Comparison of ENCODE assay signal across 9 mouse cellular contexts in the genomic region with DNA sequence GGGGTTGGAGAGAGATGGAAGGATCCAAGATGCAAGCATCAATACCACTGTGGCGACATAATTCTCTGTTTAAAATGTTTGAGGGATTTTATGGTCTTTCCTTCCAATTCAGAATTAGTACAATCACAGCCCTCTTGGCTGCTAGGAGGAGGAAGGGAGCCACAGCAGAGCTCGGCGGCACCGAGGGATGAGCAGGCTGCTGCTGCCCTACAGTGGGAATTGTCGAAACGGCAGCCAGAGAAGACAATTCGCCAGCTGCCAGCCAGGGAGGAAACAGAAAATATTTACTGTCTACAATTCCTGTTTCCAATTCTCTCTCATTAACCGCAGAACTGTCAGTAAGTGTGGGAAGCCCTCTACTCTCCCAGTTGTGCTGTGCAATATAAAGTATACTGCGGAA. TPM values are rescaled to one million over a fixed set of nuclear protein-coding genes. Genes with fewer than 3 reads are reported as not detected.
DNase-seq lines count a peak whose midpoint lies in the region; ATAC-seq and TF ChIP-seq lines count a peak whose summit lies in the region.
"Had no signal": no experiment of that assay in that cellular context is flagged by ENCODE, and none has a peak within 500 bp of the region (broad histone marks: within the 10 kb centered on the region; RNA-seq: fewer than 3 reads in every experiment).

No protein-coding gene starts in this region.

- peaks cover 22% of the 10 kb centered on the region for H3K4me1 ChIP-seq in kidney, embryonic 15.5 days
- no peaks in the 10 kb centered on the region for H3K4me1 ChIP-seq in bone marrow, adult 2 months (ENCODE audit: control insufficient read depth, insufficient read depth, low read length)
- H3K4me1 ChIP-seq in forebrain, embryonic 13.5 days: peaks cover 5% of the 10 kb centered on the region; the same call in 1 of the 2 replicates
- H3K4me1 ChIP-seq in neural tube, embryonic 12.5 days: peaks cover 22% of the 10 kb centered on the region

- H3K9me3 ChIP-seq in kidney, embryonic 15.5 days (replicated peaks): no peaks in the 10 kb centered on the region
- H3K9me3 ChIP-seq in forebrain, embryonic 13.5 days (replicated peaks): no peaks in the 10 kb centered on the region
- no peaks in the 10 kb centered on the region for H3K9me3 ChIP-seq in neural tube, embryonic 12.5 days
- H3K9me3 ChIP-seq: limb, embryonic 12.5 days had no signal

- ATAC-seq in kidney, embryonic 15.5 days (replicated peaks; ENCODE audit: low FRiP score): no peak
- peak; percentile 86 for ATAC-seq in forebrain, embryonic 13.5 days
- ATAC-seq in neural tube, embryonic 12.5 days (ENCODE audit: low FRiP score, low read depth): peak; percentile 42; the same call in 1 of the 2 replicates

- peak; percentile 14; the same call in 1 of the 2 replicates for TF ChIP-seq CTCF in bone marrow, adult 2 months (IDR thresholded peaks at IDR 0.05; ENCODE audit: control insufficient read depth, insufficient read depth, low read length)

- H3K27ac ChIP-seq in kidney, embryonic 15.5 days: no peak overlapping the region
- no peak overlapping the region for H3K27ac ChIP-seq in bone marrow, adult 2 months (ENCODE audit: control insufficient read depth, insufficient read depth, low read depth, low read length, poor library complexity)
- H3K27ac ChIP-seq in forebrain, embryonic 13.5 days: no peak overlapping the region
- no peak overlapping the region for H3K27ac ChIP-seq in neural tube, embryonic 12.5 days
- H3K27ac ChIP-seq: limb, embryonic 12.5 days had no signal

- no peak for TF ChIP-seq POLR2A in bone marrow, adult 2 months (IDR thresholded peaks at IDR 0.05; ENCODE audit: borderline replicate concordance, control insufficient read depth, low read depth, low read length)

- no peak overlapping the region for H3K9ac ChIP-seq in kidney, embryonic 15.5 days
- H3K9ac ChIP-seq in forebrain, embryonic 13.5 days: no peak overlapping the region
- H3K9ac ChIP-seq in neural tube, embryonic 12.5 days: no peak overlapping the region
- H3K9ac ChIP-seq: limb, embryonic 12.5 days had no signal

- no peak overlapping the region for H3K4me3 ChIP-seq in kidney, embryonic 15.5 days (replicated peaks)
- H3K4me3 ChIP-seq in bone marrow, adult 2 months (replicated peaks; ENCODE audit: control insufficient read depth, low read depth, low read length): no peak overlapping the region
- H3K4me3 ChIP-seq in forebrain, embryonic 13.5 days: no peak overlapping the region
- no peak overlapping the region for H3K4me3 ChIP-seq in neural tube, embryonic 12.5 days
- H3K4me3 ChIP-seq: limb, embryonic 12.5 days had no signal

- no peaks in the 10 kb centered on the region for H3K36me3 ChIP-seq in kidney, embryonic 15.5 days
- no peaks in the 10 kb centered on the region for H3K36me3 ChIP-seq in forebrain, embryonic 13.5 days (ENCODE audit: poor library complexity, severe bottlenecking)
- no peaks in the 10 kb centered on the region for H3K36me3 ChIP-seq in neural tube, embryonic 12.5 days
- H3K36me3 ChIP-seq: limb, embryonic 12.5 days had no signal

- DNase-seq in kidney, postnatal 14 days: peak; percentile 65
- peak; percentile 49 to 64 for DNase-seq in left cerebral cortex, adult 18-20 months (ENCODE audit: low spot score in 2 of 2)
- no peak for DNase-seq in thymus, postnatal 4 days
- no peak for DNase-seq in thymus, postnatal 25 days

- 28% methylated on average over 9 of the region's 9 CpGs for WGBS in kidney, embryonic 15.5 days
- WGBS in bone marrow, adult 2 months: 22% methylated on average over 9 of the region's 9 CpGs
- 49% methylated on average over 9 of the region's 9 CpGs for WGBS in forebrain, embryonic 13.5 days
- WGBS in neural tube, embryonic 12.5 days: 42% methylated on average over 9 of the region's 9 CpGs

- H3K27me3 ChIP-seq in kidney, embryonic 15.5 days: no peaks in the 10 kb centered on the region
- no peaks in the 10 kb centered on the region for H3K27me3 ChIP-seq in forebrain, embryonic 13.5 days
- no peaks in the 10 kb centered on the region for H3K27me3 ChIP-seq in neural tube, embryonic 12.5 days (replicated peaks)

- H3K4me2 ChIP-seq in kidney, embryonic 15.5 days: no peak overlapping the region
- no peak overlapping the region for H3K4me2 ChIP-seq in forebrain, embryonic 13.5 days
- no peak overlapping the region for H3K4me2 ChIP-seq in neural tube, embryonic 12.5 days (replicated peaks)
- H3K4me2 ChIP-seq: limb, embryonic 12.5 days had no signal

RNA-seq across cellular contexts. Expression of a gene that starts 58.3 kb away (rescaled TPM):
- 0.93 and 4.7 TPM in 2 replicates for polyA plus RNA-seq in kidney, embryonic 15.5 days (2015; fragmentation: Nextera tagmentation; extraction: Ambion mirVana)
- not detected in 2 replicates for polyA plus RNA-seq in bone marrow, adult 2 months (2011; ENCODE audit: insufficient read depth, insufficient read length, low replicate concordance, missing spikeins)
- polyA plus RNA-seq in forebrain, embryonic 13.5 days (2015; fragmentation: Nextera tagmentation; extraction: Ambion mirVana): 7.2 and 19.7 TPM in 2 replicates
- total RNA-seq in left cerebral cortex, adult 18-20 months (2021): 10 to 100 TPM; 14.0 to 20.0 TPM
- polyA plus RNA-seq in neural tube, embryonic 12.5 days (2016; fragmentation: Nextera tagmentation; extraction: Ambion mirVana): 31.3 and 33.4 TPM in 2 replicates
- polyA plus RNA-seq: limb, embryonic 12.5 days had no signal

Comparison
In these comparisons a context has a peak if more than half of its experiments do, and no peak if none do; other contexts are left out.
1. DNase-seq: peak in kidney, postnatal 14 days (single experiment) and left cerebral cortex, adult 18-20 months (2 of 2); none in thymus, postnatal 4 days (single experiment) and thymus, postnatal 25 days (single experiment).